Mouse (Mus musculus): ENCODE measurements around the gene Wdr25.

The Wdr25 gene

DNA sequence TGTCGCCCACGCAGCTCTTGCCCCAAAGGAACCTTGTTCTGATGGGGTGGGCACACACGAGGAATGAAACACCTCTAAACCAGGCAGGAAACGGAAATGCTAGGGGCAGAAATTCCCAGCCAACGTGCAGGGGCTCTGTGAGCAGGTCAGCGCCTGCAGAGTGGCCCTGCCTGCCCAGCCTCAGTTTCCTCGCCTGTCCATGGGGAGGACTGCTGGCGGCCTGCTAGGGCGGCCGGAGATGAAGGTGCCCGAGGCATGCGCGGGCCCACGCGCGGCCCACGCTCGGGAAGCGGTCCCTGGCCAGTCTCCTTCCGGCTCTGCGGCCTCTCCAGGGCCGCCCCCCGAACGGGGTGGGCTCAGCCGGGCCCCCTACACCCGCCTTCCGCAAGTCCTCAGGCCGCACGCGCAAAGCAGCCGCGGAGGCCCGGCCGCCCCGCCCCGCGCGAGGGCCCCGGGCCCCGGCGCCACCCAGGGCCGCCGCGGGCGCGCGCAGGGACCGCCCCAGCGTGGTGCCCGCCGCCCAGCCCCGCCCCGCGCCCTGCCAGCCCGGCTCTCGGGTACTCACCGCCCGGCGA lies 174.2 kb downstream of the Wdr25 start:
- peak in 1 of 2 experiments; percentile 36 for DNase-seq (ENCODE audit: low spot score in 2 of 2)

DNA sequence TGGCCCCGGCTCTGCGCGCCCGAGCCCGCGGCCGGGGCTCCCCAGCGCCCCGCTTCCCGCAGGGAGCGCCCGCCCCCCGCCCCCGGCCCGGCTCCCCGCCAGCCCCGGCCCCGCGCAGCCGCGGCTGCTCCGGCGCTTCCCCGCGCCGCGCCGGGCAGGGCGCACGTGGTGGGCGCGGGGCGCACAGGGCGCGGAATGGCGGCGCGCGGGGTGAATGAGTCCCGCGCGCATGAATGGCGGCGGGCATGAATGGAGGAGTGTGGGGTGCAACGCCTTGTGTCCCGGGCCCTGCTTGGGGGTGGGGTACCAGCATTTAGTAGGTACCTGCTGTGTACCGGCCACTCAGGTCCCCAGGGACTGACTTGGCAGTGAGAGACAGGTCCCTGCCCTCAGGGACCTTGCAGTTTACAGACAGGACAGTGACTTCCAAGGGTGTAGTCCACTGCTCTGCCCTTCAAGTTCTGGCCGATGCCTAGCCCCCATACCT lies 174.8 kb downstream of the Wdr25 start, which contains the start of gene Begain:
Gene Begain (minus strand): TSS at position 51 of the 487 bp plus-strand sequence.
- DNase-seq (ENCODE audit: low spot score in 2 of 2): no peak

DNA sequence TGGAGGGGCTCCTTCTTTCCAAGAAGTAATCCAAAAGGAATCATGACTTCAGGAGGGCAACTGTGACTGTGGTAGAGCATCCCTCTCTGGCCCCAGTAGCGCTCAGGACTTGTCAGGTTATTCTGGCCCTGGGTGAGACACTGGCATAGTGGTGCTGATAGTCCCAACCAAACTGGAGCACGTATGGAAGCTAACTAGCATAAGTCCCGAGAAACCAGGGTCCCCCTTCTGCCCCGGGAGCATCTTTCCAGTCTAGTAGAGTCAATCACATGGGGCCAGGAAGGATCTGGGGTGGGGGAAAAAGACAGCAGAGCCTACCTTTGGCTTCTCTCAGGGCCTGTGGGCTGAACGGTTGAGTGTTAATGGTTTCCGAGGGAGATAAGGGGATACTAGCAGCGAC lies 175.3 kb downstream of the Wdr25 start:
- no peak for DNase-seq (ENCODE audit: low spot score in 2 of 2)

DNA sequence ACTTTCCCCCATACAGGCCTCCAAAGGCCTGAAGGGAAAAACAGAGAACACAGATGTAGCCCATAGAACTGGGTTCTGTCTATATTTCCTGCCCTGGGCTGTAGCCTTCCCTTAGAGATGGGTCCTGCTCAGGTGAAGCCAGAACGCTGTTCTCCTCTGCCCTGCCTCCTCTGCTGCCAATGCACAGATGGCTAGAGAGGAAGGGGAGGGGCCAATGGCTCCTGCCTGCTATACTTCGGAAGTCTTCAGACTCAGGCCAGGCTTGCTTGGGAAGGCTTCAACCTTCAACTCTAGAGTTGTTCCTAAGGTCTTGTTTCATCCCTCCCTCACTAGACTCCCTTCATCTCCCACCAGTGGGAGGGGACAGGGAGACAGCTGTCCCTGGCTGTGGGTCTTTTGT lies 176.3 kb downstream of the Wdr25 start:
- DNase-seq (ENCODE audit: low spot score in 2 of 2): no peak

DNA sequence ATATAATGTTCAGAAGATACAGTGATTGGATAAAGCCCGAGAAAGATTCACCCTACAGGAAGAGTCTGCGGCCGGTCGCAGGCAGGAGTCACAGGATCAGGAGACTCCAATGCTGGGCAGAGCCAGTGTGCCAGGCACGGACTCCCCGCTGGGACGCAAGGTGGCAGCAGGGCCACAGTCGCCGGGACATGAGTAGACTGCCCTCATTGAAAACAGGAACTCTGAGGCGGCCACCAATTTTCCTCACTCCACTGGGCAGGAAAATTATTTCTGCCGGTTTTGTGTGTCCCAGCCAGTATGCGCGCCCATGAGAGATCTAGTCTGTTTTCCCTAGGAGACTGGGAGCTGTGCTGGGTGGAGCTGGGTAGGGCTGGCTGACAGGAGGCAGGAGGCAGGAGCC lies 177.8 kb downstream of the Wdr25 start:
- DNase-seq (ENCODE audit: low spot score in 2 of 2): no peak

DNA sequence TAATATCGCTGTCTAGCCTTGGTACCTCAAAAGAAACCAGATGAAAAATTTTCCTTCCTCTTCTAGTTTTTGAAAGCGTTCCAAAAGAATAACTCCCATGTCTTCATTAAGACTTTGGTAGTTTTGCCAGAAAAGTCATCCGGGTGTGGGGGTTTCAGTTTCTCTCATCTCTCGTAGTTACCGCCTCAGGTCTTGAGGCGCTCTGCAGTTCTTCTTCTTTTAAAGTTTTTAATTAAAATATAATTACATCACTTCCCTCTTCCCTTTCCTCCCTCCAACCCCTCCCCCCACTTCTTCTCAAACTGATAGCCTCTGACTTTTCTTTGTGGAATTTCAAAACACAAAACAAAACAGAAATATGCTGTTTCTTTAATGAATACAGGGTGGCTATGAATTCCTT lies 180.7 kb downstream of the Wdr25 start:
- no peak for DNase-seq (ENCODE audit: low spot score in 2 of 2)

DNA sequence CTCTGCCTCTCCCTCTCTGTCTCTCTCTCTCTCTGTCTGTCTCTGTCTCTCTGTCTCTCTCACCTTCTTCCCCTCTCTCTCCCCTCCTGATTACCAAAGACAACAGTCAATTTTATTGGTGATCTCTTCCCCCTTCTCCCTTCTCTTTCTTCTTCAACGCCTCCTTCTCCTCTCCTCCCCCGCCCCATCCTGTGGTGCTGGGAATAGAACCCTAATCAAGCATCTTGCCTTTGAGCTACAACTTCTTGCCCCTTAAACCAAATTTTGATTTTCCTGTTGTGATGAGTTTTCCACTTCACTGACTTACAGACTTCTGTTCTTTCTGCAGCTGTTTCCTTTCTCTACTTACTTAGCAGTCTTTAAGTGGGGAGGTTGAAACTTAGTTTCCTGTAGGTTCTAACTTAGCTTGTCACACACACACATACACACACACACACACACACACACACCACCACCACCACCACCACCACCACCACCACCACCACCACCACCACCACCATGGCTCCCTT lies 181.4 kb downstream of the Wdr25 start:
- no peak for DNase-seq (ENCODE audit: low spot score in 2 of 2)

DNA sequence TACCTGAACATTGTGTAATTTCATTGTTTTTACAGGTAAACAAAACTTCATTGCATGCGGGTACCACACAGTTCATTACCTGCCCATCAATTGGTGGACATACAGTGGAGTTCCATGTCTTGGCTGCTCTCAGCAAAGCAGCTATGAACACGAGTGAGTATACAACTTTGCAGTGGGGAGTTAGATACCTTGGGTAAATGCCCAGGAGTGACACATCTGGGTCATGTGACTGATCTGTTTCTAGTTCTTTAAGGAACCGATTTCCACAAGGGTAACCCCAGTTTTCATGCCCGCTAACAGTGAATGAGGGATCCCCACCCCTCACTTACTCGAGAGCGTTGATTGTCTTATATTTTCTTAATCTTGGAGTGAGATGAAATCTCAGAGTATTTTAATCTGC lies 183.6 kb downstream of the Wdr25 start:
- DNase-seq (ENCODE audit: low spot score in 2 of 2): no peak
